Mouse (Mus musculus): ENCODE data around the gene Nfatc4. TPM values are rescaled to one million over a fixed set of nuclear protein-coding genes. Genes with fewer than 3 reads are reported as not detected.

Nfatc4 gene
- polyA plus RNA-seq (2012; ENCODE audit: low replicate concordance) = 0.08 and 0.16 TPM in 2 replicates

DNA sequence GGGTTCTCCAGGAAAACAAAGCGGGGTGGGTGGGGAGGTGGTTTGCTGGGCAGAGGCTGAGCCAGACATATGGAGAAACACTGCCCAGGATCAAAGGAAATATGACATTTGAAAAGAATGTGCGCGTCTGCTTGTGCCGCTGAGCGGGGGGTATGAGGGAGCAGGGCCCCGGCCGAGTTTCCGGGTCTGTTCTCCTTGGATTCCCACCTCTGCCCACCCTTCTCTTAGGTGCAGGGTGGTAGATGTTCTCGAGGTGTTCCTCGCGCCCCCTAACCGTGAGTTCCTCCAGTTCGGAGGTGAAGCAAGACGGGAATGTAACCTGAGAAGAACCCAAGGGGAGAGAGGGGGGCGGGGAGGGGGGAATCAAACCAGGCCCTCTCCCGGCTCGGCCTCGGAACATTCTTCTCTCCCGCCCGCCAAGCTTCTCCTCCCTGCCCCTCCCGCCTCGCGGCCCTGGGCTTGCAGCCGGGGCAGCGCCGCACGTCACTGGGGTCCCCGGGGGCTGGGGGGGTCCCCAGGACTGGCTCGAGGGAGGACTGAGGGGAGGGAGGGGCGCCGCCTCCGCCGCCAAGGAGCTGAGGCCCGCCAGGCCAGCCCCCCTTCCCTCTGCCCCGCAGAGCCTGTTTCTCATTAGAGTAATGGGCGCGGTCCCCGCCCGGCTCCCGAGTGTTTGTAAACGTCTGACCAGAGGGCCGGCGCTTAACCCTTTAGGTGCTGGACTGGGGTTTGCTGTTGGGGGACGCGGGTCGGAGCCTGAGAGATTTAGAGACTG lies at the start of gene Nfatc4:
Gene Nfatc4, plus strand, starts transcription at position 154 of the 772 bp plus-strand sequence.

DNA sequence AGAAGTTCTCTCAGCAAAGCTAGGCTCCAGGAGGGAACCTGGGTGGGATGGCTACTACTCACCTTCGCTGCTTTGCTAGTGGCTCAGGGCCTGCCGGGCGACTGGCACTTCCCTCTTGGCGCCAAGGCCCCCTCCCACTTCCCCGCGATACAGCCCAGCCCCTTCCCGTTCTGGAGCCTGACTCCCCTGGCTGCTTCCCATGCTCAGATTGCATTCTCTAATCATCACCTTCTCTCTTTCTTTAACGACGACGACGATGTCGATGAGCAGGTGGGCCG lies 39.0 kb upstream of the Nfatc4 start, which contains the start of gene Adcy4:
Gene Adcy4, minus strand, starts transcription at position 138 of the 278 bp plus-strand sequence.

DNA sequence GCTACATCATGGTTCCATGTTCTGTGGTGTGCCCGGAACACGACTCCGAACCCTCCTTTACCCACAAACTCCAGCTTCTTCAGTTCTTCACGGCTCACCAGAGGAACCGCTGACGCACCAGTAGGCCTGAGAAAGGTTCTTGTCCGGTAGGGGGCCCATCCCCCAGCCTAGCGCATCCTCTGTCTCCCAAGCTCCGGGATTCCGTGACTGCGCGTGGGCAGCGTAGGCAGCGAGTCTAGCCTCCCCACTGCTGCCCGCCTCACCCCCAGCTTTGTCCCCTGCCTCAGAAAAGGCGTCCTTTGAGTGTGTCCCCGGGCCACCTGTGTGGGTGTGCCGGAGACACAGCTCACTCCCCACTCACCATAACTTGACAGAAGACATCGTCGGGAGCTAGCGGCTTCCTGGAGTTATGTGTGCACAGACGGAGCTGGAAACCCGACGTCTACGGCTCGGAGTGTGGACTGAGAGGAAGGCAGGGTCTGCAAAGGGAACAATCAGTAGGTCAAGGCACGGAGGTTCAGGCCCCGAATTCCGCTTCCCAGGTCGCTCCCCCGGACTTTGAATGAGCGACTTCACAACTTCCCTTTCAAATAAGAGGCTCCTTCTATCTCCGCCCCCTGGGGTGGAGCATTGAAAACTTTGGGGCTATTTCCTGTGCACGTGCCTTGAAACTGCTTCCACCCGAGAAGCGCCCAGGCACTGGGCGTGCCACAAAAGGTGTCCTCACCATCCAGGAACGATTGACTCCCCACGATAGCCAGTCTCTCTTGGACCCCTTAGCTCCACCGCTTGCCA lies 34.5 kb upstream of the Nfatc4 start, which contains the start of gene Ripk3:
Gene Ripk3, minus strand, starts transcription at position 610 of the 795 bp plus-strand sequence.

DNA sequence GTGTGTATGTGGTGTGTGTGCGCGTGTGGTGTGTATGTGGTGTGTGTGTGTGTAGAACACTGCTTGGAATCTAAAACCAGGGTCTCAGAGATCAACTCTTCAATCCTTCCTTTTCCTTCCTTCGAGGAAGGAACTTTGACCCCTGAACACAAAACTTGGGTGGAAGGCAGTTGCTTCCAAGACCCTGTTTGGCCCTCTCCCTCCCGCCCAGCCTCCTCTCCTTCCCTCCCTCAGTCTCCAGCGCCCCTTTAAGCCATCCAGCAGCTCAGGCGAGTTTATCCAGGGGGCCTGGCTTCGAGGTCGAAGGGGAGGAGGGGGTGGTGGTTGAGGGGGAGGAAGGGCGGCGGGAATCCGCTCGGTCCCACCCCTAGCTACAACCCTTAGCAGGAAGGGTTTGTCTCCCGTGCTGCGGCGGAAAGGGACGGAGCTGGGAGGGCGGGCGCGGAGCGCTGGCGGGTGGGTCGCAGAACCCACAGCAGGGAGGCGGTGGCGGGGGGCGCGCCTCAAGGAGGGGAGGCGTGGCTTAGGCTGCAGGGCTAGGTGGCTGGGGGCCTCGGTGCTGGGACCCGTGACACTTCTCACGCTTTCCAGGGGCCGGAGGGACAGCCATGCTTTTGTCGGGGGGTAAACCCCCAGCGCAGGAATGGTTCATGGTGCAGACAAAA lies 30.8 kb downstream of the Nfatc4 start, which contains the start of gene Nynrin:
Gene Nynrin, plus strand, starts transcription at position 390 of the 665 bp plus-strand sequence.

Other genes starting within 250 kb of the Nfatc4 start
- 0.33 TPM in 1 of 2 replicates, not detected in the other for gene Fitm1, start 247.5 kb upstream of the Nfatc4 start, polyA plus RNA-seq (2012; ENCODE audit: low replicate concordance)
- 226 and 353 TPM in 2 replicates for gene Psme1, start 245.0 kb upstream of the Nfatc4 start, polyA plus RNA-seq (2012; ENCODE audit: low replicate concordance)
- 10.0 and 14.4 TPM in 2 replicates for gene Emc9, start 237.8 kb upstream of the Nfatc4 start, polyA plus RNA-seq (2012; ENCODE audit: low replicate concordance)
- 65.8 and 135 TPM in 2 replicates for gene Psme2, start 232.0 kb upstream of the Nfatc4 start, polyA plus RNA-seq (2012; ENCODE audit: low replicate concordance)
- gene Rnf31, start 231.4 kb upstream of the Nfatc4 start, polyA plus RNA-seq (2012; ENCODE audit: low replicate concordance) = 46.9 and 59.8 TPM in 2 replicates
- 35.4 and 179 TPM in 2 replicates for gene Irf9, start 219.6 kb upstream of the Nfatc4 start, polyA plus RNA-seq (2012; ENCODE audit: low replicate concordance)
- gene Rec8, start 205.1 kb upstream of the Nfatc4 start, polyA plus RNA-seq (2012; ENCODE audit: low replicate concordance) = 0.49 and 0.84 TPM in 2 replicates
- gene Ipo4, start 187.2 kb upstream of the Nfatc4 start, polyA plus RNA-seq (2012; ENCODE audit: low replicate concordance) = 14.0 and 57.8 TPM in 2 replicates
- gene Gm49378, start 185.2 kb upstream of the Nfatc4 start, polyA plus RNA-seq (2012; ENCODE audit: low replicate concordance) = 3.7 TPM in 1 of 2 replicates, not detected in the other
- gene Tm9sf1, start 179.3 kb upstream of the Nfatc4 start, polyA plus RNA-seq (2012; ENCODE audit: low replicate concordance) = 14.0 and 32.8 TPM in 2 replicates
- gene Tssk4, start 173.0 kb upstream of the Nfatc4 start, polyA plus RNA-seq (2012; ENCODE audit: low replicate concordance) = 0.45 and 0.48 TPM in 2 replicates
- gene Mdp1, start 162.6 kb upstream of the Nfatc4 start, polyA plus RNA-seq (2012; ENCODE audit: low replicate concordance) = 18.5 and 23.8 TPM in 2 replicates
- 5.9 and 22.3 TPM in 2 replicates for gene Gmpr2, start 151.2 kb upstream of the Nfatc4 start, polyA plus RNA-seq (2012; ENCODE audit: low replicate concordance)
- gene Nedd8, start 151.0 kb upstream of the Nfatc4 start, polyA plus RNA-seq (2012; ENCODE audit: low replicate concordance) = 36.9 and 68.6 TPM in 2 replicates
- 48.2 and 59.6 TPM in 2 replicates for gene Tinf2, start 141.3 kb upstream of the Nfatc4 start, polyA plus RNA-seq (2012; ENCODE audit: low replicate concordance)
- gene Tgm1, start 109.2 kb upstream of the Nfatc4 start, polyA plus RNA-seq (2012; ENCODE audit: low replicate concordance) = 13.8 and 16.6 TPM in 2 replicates
- gene Rabggta, start 100.9 kb upstream of the Nfatc4 start, polyA plus RNA-seq (2012; ENCODE audit: low replicate concordance) = 27.4 and 45.7 TPM in 2 replicates
- 8.3 and 9.9 TPM in 2 replicates for gene Dhrs1, start 77.5 kb upstream of the Nfatc4 start, polyA plus RNA-seq (2012; ENCODE audit: low replicate concordance)
- 16.1 and 20.1 TPM in 2 replicates for gene Nop9, start 77.5 kb upstream of the Nfatc4 start, polyA plus RNA-seq (2012; ENCODE audit: low replicate concordance)
- gene Cideb, start 64.7 kb upstream of the Nfatc4 start, polyA plus RNA-seq (2012; ENCODE audit: low replicate concordance) = 0.11 and 0.15 TPM in 2 replicates
- gene Ltb4r2, start 61.7 kb upstream of the Nfatc4 start, polyA plus RNA-seq (2012; ENCODE audit: low replicate concordance) = 0.13 and 0.56 TPM in 2 replicates
- 4.6 and 38.8 TPM in 2 replicates for gene Ltb4r1, start 57.2 kb upstream of the Nfatc4 start, polyA plus RNA-seq (2012; ENCODE audit: low replicate concordance)
- gene Adcy4, start 39.0 kb upstream of the Nfatc4 start, polyA plus RNA-seq (2012; ENCODE audit: low replicate concordance) = 0.45 and 1.2 TPM in 2 replicates
- 43.4 and 85.4 TPM in 2 replicates for gene Ripk3, start 34.3 kb upstream of the Nfatc4 start, polyA plus RNA-seq (2012; ENCODE audit: low replicate concordance)
- gene Nynrin, start 30.9 kb downstream of the Nfatc4 start, polyA plus RNA-seq (2012; ENCODE audit: low replicate concordance) = 0.58 and 0.74 TPM in 2 replicates
- gene Cbln3, start 61.2 kb downstream of the Nfatc4 start, polyA plus RNA-seq (2012; ENCODE audit: low replicate concordance) = 0.03 and 0.25 TPM in 2 replicates
- 32.4 and 55.4 TPM in 2 replicates for gene Khnyn, start 61.8 kb downstream of the Nfatc4 start, polyA plus RNA-seq (2012; ENCODE audit: low replicate concordance)
- 13.1 and 24.5 TPM in 2 replicates for gene Sdr39u1, start 77.1 kb downstream of the Nfatc4 start, polyA plus RNA-seq (2012; ENCODE audit: low replicate concordance)
- 0.73 and 2.0 TPM in 2 replicates for gene Cma1, start 121.5 kb downstream of the Nfatc4 start, polyA plus RNA-seq (2012; ENCODE audit: low replicate concordance)
- not detected in 2 replicates for gene Cma2, start 127.8 kb downstream of the Nfatc4 start, polyA plus RNA-seq (2012; ENCODE audit: low replicate concordance)
- 0.82 TPM in 1 of 2 replicates, not detected in the other for gene Mcpt1, start 194.8 kb downstream of the Nfatc4 start, polyA plus RNA-seq (2012; ENCODE audit: low replicate concordance)
- not detected in 2 replicates for gene Mcpt9, start 207.4 kb downstream of the Nfatc4 start, polyA plus RNA-seq (2012; ENCODE audit: low replicate concordance)
- 0.11 TPM in 1 of 2 replicates, not detected in the other for gene Mcpt2, start 218.9 kb downstream of the Nfatc4 start, polyA plus RNA-seq (2012; ENCODE audit: low replicate concordance)
- gene Mcpt4, start 239.2 kb downstream of the Nfatc4 start, polyA plus RNA-seq (2012; ENCODE audit: low replicate concordance) = 11.9 TPM in 1 of 2 replicates, not detected in the other